Mouse (Mus musculus) stomach, postnatal 0 days (tissue): ENCODE results near the gene Nfasc.

Experiments
- CTCF ChIP-seq: IDR thresholded peaks from 2 replicates; pipeline ENCODE4 v1.5.1; 2016; ENCODE audit warnings: antibody characterized with exemption, low read depth, mild to moderate bottlenecking, moderate library complexity
- EP300 ChIP-seq: optimal IDR thresholded peaks from 2 replicates; pipeline ENCODE3; 2016; ENCODE audit warnings: antibody characterized with exemption

- TF ChIP-seq CTCF = no peak
- TF ChIP-seq EP300 = no peak
Measured at GRCm38 (mm10) chr1:132780254-132780653, 38.7 kb upstream of the Nfasc start.
